Mouse (Mus musculus): ENCODE data around the gene Nr1i3.
"Not testable (repeated sequence)": the region's sequence is repeated elsewhere in the genome, so short reads cannot be mapped to it uniquely, and the experiment has no call there.

Nr1i3 gene

GRCm38 (mm10) chr1:171230215-171230614 lies 16.4 kb downstream of the Nr1i3 start:
- DNase-seq (ENCODE audit: low spot score in 2 of 2), result no peak

- DNase-seq (ENCODE audit: low spot score in 2 of 2), result no peak
These were observed 18.1 kb downstream of the Nr1i3 start for GRCm38 (mm10) chr1:171231844-171232243.

DNA sequence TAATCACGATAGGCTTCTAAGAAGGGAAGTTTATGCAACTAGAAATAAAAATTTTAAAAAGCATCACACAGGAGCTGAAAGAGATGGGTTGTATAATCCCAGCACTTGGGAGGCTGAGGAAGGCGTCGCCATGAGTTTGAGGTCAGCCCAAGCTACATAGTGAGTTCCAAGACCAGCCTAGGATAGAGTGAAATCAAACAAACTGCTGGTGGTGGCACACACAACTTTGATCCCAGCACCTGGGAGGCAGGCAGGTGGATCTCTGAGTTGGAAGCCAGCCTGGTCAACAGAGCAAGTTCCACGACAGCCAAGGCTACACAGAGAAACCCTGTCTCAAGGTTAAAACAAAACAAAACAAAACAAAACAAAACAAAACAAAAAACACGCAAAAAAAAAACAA lies 18.6 kb downstream of the Nr1i3 start:
- no peak for DNase-seq (ENCODE audit: low spot score in 2 of 2)

GRCm38 (mm10) chr1:171232800-171233730 lies 19.3 kb downstream of the Nr1i3 start:
- DNase-seq (ENCODE audit: low spot score in 2 of 2), result no peak

DNA sequence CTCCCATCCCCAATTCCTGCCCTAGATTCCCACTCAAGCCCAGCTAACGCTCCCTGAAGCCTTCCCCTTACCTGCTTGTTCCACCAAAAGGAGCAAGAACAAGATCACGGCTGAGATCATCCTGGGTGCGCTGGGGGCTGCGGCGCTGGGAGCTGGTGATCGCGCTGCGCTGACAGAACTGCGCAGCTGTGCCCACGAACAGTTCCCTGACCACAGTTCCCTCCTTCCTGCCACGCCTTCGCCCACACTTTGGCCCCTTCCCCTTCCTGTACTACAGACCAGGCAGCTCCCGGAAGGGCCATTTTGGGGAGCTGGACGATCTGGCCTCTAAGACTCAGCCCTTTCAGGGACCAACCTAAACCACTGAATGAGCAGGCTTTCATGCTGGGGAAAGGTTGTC lies 20.4 kb downstream of the Nr1i3 start, which contains the start of gene Fcer1g:
Gene Fcer1g, minus strand, starts transcription at position 240 of the 400 bp plus-strand sequence.
- DNase-seq (ENCODE audit: low spot score in 2 of 2), result peak in 1 of 2 experiments; percentile 56

GRCm38 (mm10) chr1:171234538-171234937 lies 20.8 kb downstream of the Nr1i3 start:
- no peak for DNase-seq (ENCODE audit: low spot score in 2 of 2)

DNA sequence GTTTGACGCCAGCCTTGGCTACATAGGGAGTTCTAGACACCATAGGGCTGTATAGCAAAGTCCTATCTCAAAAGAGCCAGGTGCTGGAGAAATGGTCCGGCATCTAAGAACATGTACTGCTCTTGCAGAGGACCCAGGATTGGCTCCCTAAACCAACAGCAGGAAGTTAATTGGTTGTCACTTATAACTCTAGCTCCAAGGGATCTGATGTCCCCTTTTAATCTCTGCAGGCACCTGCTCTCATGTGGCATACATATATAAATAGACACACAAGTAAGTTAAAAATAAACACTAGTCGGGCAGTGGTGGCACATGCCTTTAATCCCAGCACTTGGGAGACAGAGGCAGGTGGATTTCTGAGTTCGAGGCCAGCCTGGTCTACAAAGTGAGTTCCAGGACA lies 22.0 kb downstream of the Nr1i3 start:
- no peak for DNase-seq (ENCODE audit: low spot score in 2 of 2)

DNA sequence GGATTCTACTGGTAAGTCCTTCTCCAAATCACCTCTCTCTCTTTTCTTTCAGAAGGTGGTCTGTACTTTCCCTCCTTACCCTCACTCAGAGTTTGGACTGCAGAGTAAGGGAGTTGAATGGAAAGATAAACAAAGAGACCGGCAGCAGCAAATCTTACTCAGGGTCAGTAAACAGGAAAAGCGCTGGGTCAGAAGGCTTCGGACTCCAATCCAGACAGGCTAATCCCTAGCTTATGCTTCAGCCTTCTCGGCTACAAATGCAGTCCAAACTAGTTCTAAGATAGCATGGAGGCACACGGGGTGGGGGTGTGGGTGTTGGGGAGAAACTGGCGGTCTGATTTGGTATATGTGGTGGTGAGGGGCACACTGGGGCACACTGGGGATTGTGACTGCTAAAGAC lies 23.7 kb downstream of the Nr1i3 start:
- DNase-seq (ENCODE audit: low spot score in 2 of 2), result no peak

- no peak for DNase-seq (ENCODE audit: low spot score in 2 of 2)
These were observed 24.7 kb downstream of the Nr1i3 start for GRCm38 (mm10) chr1:171238463-171238862.

- DNase-seq (ENCODE audit: low spot score in 2 of 2), result no peak
These were observed 26.4 kb downstream of the Nr1i3 start for GRCm38 (mm10) chr1:171239992-171240744.

- DNase-seq (ENCODE audit: low spot score in 2 of 2), result no peak
These were observed 27.1 kb downstream of the Nr1i3 start for GRCm38 (mm10) chr1:171240911-171241310.

- DNase-seq (ENCODE audit: low spot score in 2 of 2), result not testable (repeated sequence)
These were observed 28.2 kb downstream of the Nr1i3 start for GRCm38 (mm10) chr1:171241952-171242351.

- no peak for DNase-seq (ENCODE audit: low spot score in 2 of 2)
These were observed 31.6 kb downstream of the Nr1i3 start for GRCm38 (mm10) chr1:171245353-171245752.

- DNase-seq (ENCODE audit: low spot score in 2 of 2), result peak; percentile 98 to 99
These were observed 33.1 kb downstream of the Nr1i3 start for GRCm38 (mm10) chr1:171246709-171247452.

GRCm38 (mm10) chr1:171247453-171247841 lies 33.7 kb downstream of the Nr1i3 start:
- DNase-seq (ENCODE audit: low spot score in 2 of 2), result no peak

GRCm38 (mm10) chr1:171247916-171248315 lies 34.1 kb downstream of the Nr1i3 start:
- no peak for DNase-seq (ENCODE audit: low spot score in 2 of 2)

DNA sequence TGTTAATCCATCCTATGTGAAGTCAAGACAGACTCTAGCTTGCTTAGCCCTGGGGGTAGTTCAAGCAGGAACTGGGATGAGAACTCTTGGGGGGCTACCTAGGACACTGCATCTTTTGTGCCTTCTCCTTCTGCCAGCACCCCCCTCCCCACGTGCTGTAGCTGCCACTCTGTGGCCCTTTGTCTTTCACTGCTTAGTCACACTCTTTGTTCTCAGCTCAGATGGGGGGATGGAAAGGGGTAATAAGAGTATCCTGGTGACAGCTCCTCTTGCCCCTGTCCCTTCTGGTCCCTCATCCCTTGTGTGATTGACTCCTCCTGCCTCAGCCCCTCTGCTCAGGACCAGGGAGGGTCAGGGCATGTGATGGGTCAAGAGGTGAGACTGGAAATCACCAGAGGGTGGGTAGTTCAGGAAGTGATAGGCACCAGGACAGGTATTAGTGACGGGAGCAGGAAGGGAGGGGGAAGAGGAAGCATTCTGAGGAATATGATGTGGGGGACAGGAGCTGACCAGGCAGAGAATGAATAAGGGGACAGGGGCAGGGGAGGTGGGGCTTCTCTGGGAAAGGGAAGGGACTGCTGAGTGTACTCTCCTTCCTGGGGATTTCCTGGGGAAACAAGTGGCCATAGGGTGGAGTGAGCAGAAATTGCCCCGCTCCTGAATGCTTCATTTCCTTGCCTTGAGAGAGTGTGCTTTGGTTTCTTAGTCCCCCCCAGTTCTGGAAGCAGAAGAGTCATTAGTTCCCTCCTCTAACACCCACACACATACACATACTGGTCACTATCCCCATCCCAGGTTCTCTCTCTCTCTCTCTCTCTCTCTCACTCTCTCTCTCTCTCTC lies 34.8 kb downstream of the Nr1i3 start:
- no peak for DNase-seq (ENCODE audit: low spot score in 2 of 2)

DNA sequence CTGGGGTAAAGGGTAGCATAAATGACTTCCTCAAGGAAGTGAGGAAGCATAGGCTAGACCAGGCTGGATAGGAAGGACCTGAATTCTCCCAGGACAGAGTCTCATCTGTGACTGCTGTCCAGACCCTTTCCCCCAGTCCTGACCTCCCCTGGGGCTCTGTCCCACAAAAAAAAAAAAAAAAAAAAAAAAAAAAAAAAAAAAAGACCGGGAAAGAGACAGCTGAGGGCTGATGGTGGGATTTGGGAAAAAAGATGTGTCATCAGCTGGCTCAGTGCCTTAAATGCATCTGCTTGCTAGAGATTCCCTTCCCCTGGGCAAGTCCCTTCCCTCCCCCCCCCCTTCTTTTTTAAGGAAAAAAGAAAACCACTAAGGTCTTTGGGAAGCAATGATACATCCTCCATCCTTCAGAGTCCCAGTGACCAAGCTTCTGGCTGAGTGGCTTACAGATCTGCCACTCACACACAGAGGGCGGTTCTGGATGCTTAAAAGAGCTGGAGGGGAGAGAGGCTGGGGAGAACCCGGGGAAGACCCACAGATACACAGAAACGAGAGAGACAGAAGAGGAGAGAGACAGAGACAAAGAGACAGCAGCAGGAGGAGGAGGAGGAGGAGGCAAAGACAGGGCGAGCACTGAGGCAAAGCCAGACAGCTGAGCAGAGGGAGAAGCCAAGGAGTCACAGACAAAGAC lies 36.3 kb downstream of the Nr1i3 start, which contains the start of gene Adamts4:
Gene Adamts4, plus strand, starts transcription at position 509 of the 688 bp plus-strand sequence.
- peak; percentile 74 to 79 for DNase-seq (ENCODE audit: low spot score in 2 of 2)

DNA sequence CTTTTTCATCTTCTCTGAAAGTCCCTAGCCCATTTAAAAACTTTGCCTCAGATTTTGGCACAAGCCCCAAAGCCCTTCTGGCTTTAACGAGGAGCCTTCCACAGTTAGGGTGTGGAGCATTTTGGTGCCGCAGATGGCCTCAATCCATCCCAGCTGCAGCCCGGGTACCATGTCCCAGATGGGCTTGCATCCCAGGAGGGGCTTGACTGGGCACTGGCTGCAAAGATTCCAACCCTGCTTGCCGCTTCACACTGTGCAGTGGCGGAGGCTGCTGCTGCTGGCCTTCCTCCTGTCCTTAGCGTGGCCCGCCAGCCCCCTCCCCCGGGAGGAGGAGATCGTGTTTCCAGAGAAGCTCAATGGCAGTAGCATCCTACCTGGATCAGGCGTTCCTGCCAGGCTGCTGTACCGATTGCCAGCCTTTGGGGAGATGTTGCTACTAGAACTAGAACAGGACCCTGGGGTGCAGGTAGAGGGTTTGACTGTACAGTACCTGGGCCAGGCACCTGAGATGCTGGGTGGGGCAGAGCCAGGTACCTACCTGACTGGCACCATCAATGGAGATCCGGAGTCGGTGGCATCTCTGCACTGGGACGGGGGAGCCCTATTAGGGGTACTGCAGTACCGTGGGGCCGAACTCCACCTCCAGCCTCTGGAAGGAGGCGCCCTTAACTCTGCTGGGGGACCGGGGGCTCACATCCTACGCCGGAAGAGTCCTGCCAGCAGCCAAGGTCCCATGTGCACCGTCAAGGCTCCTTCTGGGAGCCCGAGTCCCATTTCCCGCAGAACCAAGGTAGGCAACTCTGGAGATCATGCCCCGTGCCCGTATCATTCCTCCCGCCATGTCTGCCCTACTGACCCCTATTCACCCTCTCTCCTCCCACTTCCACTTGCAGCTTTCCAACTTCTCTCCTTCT lies 37.2 kb downstream of the Nr1i3 start, which contains the start of gene Ndufs2:
Gene Ndufs2, minus strand, starts transcription at position 709 of the 914 bp plus-strand sequence.
- peak in 1 of 2 experiments; percentile 57 for DNase-seq (ENCODE audit: low spot score in 2 of 2)
